Mouse (Mus musculus): Measurements from ENCODE around the gene Fcho1.

Gene Fcho1

DNA sequence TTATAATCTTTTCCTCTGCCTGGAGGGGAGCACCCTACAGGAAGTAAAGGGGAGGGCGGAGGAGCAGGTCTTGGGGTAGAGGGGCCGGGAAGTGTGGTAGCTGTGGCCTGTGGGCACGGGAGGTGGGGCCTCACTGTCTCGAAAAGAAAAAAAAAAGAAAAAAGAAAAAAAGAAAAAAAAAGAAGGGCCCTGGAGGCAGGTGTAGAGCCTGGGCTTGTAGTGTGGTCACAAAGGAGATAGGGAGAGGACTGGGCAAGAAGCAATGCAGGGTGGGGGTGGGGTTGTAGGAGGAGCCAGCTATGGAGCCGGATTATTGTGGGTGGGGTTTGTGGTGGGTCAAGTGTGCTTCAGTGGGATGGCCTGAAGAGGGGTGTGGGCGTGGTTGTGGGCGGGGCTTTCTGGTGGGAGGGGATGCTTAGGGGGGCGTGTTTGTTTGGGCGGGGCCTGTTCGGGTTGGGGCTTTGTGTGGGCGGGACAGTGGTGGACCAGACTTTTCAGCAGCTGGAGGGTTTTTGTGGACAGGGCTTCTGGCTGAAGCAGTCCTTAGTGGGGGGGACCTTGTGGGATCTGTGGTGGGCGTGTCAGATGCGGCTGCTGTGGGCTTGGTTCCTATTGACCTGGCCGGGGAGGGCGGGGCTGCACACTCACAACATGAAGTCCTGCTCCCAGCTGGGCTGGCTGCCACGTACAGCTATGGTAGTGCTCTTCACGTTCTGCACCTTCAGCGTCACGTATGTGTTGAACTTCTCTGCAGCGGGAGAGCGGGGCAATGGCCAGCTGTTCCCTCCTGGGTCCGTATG is 60.0 kb downstream of the Fcho1 start:
- peak in 1 of 2 experiments; percentile 59 for DNase-seq (ENCODE audit: low read depth in 2 of 2, low spot score in 2 of 2)

DNA sequence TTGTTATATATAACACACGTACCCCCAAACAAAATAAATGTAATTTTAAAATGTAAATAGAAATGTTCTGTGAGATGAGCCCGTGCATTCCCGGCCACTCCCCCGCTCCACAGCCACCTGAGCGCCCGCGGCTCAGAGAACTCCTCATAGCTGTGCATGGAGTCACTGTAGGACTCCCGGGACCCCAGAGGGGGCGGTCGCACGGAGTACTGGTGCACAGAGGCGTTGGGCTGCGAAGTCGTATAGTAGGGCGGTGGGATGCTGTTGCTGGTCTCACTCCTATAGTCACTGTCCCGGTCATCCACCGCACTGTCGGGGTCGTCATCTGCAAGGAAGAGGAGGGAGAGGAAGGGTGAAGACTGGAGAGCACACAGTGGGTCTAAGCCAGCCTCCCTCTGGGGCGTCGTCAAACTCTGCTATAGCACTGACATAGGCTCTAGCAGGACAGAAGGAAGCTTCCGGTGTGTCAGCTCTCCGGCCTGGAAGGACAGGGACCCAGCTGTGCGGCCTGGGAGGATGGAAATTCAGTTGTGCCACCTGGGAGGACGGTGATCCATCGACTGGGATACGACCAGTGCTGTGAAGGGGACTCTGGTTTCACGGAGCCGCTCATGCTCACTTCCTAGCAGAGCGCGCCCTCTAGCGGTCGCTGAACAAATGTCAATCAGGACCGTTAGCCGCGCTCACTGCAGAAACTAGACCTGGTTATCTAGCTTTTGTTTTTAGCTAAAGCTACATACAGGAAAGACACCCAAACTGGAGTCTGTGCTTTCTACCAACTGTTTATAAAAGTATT is 65.0 kb downstream of the Fcho1 start:
- peak; percentile 73 to 82 for DNase-seq (ENCODE audit: low read depth in 2 of 2, low spot score in 2 of 2)

DNA sequence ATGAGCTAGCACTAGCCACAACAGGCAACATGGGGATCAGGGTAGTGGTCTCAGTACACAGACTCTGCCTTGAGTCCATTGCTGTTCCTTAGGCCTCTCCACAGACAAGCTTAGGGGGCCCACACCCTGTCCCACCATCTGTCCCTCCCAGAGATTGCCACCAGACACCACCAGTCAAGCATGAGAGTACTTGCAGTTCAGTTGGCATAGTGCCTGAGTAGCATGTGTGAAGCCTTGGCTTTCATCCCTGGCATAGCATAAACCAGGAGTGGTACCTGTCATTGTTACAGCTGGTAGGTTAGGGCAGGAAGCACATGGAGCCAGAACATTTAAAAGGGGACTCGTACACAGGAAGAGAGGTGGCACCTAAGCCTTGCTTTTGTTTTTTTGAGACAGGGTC is 65.8 kb downstream of the Fcho1 start:
- no peak for DNase-seq (ENCODE audit: low read depth in 2 of 2, low spot score in 2 of 2)

DNA sequence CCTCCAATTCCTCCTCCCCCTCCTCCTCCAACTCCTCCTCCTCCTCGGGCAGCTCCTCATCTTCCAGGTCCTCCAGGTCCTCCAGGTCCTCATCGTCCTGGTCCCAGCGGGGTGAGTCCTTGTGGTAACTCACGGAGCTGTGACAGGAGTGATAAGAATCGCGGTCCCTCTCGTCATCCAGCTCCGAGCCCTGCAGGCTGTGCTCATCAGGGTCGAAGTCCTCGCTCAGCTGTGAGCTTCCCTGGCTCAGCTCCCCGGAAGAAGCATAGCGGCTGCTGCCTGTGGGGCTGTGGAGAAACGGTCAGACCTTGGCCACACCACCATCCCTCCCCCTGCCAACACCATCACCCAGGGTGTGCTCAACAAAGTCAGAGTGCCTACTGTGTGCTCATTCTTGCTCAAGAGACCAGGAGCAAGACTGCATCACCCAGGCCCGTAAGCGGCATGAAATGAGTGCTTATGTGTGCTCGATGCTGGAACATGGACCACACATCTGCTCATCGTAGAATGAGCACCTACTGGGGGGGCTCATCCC is 66.9 kb downstream of the Fcho1 start:
- DNase-seq (ENCODE audit: low read depth in 2 of 2, low spot score in 2 of 2) = no peak

Data from CD8-positive naive resting alpha-beta T cell, adult 2 months (primary cell).